Mouse (Mus musculus) ES-E14 (cell line): ENCODE measurements around the gene Gm44596.

Experiments used
- CHD2 ChIP-seq: IDR thresholded peaks from 2 replicates; pipeline ENCODE4 v1.6.1; 2014; ENCODE audit warnings: mild to moderate bottlenecking, low read depth, low read length, inconsistent platforms
- HCFC1 ChIP-seq: IDR thresholded peaks from 2 replicates; pipeline ENCODE4 v1.6.1; 2012; ENCODE audit warnings: low read length, inconsistent platforms, borderline replicate concordance; ENCODE audit not compliant: insufficient read depth
- MAFK ChIP-seq: IDR thresholded peaks from 2 replicates; pipeline ENCODE4 v1.6.1; 2014; ENCODE audit warnings: mild to moderate bottlenecking, low read depth, low read length, inconsistent platforms; ENCODE audit not compliant: insufficient read depth
- ZC3H11A ChIP-seq: IDR thresholded peaks from 2 replicates; pipeline ENCODE4 v1.6.1; 2012; ENCODE audit warnings: low read depth, mild to moderate bottlenecking, inconsistent platforms, low read length, borderline replicate concordance
- ZNF384 ChIP-seq: IDR thresholded peaks from 2 replicates; pipeline ENCODE4 v1.6.1; 2012; ENCODE audit warnings: low read depth, low read length, inconsistent platforms

GRCm38 (mm10) chr6:128410305-128410704 lies 35.0 kb downstream of the Gm44596 start:
- TF ChIP-seq ZNF384 = no peak
- TF ChIP-seq ZC3H11A = no peak
- no peak for TF ChIP-seq HCFC1
- TF ChIP-seq MAFK = no peak
- TF ChIP-seq CHD2 = no peak
